Mouse (Mus musculus) MEL (cell line): ENCODE data around the gene Dcun1d1. TPM values are rescaled to one million over a fixed set of nuclear protein-coding genes. Genes with fewer than 3 reads are reported as not detected.

Experiments used
- DNase-seq: peaks from one replicate; pipeline ENCODE4 v3.0.0; 2011; ENCODE audit warnings: low read depth, low spot score
- H3K27ac ChIP-seq: 2 replicates; pipeline ENCODE4 v1.5.1; 2012; ENCODE audit warnings: low read depth, mild to moderate bottlenecking, control low read depth, low read length, moderate library complexity; ENCODE audit not compliant: control insufficient read depth
- H3K27me3 ChIP-seq, 2 experiments: fragments of 150-350 bp in 1 of 2; sonication (generic) in 1 of 2; 2 replicates each; pipeline ENCODE4 v1.6.1; 2012; ENCODE audit warnings: low read length in 2 of 2, mild to moderate bottlenecking in 2 of 2, improper control_type of control experiment in 1 of 2, moderate library complexity in 1 of 2; ENCODE audit not compliant: insufficient read depth in 2 of 2, control insufficient read depth in 1 of 2
- H3K36me3 ChIP-seq, 2 experiments: 2 replicates each; pipeline ENCODE4 v1.6.1; 2012 to 2014; ENCODE audit warnings: low read length in 2 of 2, improper control_type of control experiment in 1 of 2, inconsistent platforms in 1 of 2, mild to moderate bottlenecking in 1 of 2; ENCODE audit not compliant: insufficient read depth in 2 of 2, control insufficient read depth in 1 of 2
- H3K4me1 ChIP-seq, 2 experiments: fragments of 150-350 bp in 1 of 2; sonication (generic) in 1 of 2; 2 replicates each; pipeline ENCODE4 v1.6.1; 2012; ENCODE audit warnings: low read length in 2 of 2, improper control_type of control experiment in 1 of 2, mild to moderate bottlenecking in 1 of 2; ENCODE audit not compliant: insufficient read depth in 2 of 2, control insufficient read depth in 1 of 2
- H3K4me3 ChIP-seq, 2 experiments: fragments of 150-350 bp in 1 of 2; sonication (generic) in 1 of 2; 2 replicates each; pipeline ENCODE4 v1.5.1; 2012; ENCODE audit warnings: low read depth in 2 of 2, low read length in 2 of 2, mild to moderate bottlenecking in 2 of 2, moderate library complexity in 2 of 2, control low read depth in 1 of 2, improper control_type of control experiment in 1 of 2; ENCODE audit not compliant: control insufficient read depth in 1 of 2, insufficient read depth in 1 of 2
- H3K79me2 ChIP-seq: 2 replicates; pipeline ENCODE4 v1.6.1; 2012; ENCODE audit warnings: mild to moderate bottlenecking, low read length, moderate library complexity; ENCODE audit not compliant: control insufficient read depth, poor library complexity, insufficient read depth
- H3K9ac ChIP-seq: 2 replicates; pipeline ENCODE4 v1.6.1; 2012; ENCODE audit warnings: low read depth, mild to moderate bottlenecking, control low read depth, low read length, moderate library complexity; ENCODE audit not compliant: control insufficient read depth, poor library complexity, severe bottlenecking
- H3K9me3 ChIP-seq: fragments of 150-350 bp; sonication (generic); replicated peaks from 2 replicates; pipeline ENCODE4 v1.6.1; 2012; ENCODE audit warnings: mild to moderate bottlenecking, low read length, improper control_type of control experiment, moderate library complexity; ENCODE audit not compliant: insufficient read depth
- BHLHE40 ChIP-seq: IDR thresholded peaks from 2 replicates; pipeline ENCODE4 v1.6.1; 2012; ENCODE audit warnings: low read depth, mild to moderate bottlenecking, inconsistent platforms, low read length, improper control_type of control experiment, borderline replicate concordance
- CHD2 ChIP-seq: IDR thresholded peaks from 2 replicates; pipeline ENCODE4 v1.6.1; 2011; ENCODE audit warnings: low read length, improper control_type of control experiment
- ELF1 ChIP-seq: IDR thresholded peaks from 2 replicates; pipeline ENCODE4 v1.6.1; 2014; ENCODE audit warnings: low read depth, mild to moderate bottlenecking, inconsistent platforms, low read length, improper control_type of control experiment, moderate library complexity
- EP300 ChIP-seq, 2 experiments: IDR thresholded peaks; 2 replicates each; pipeline ENCODE4 v1.6.1; 2011; ENCODE audit warnings: improper control_type of control experiment in 2 of 2, low read length in 2 of 2, low read depth in 1 of 2, mild to moderate bottlenecking in 1 of 2
- ETS1 ChIP-seq: IDR thresholded peaks from 2 replicates; pipeline ENCODE4 v1.6.1; 2012; ENCODE audit warnings: low read depth, mild to moderate bottlenecking, inconsistent platforms, low read length, improper control_type of control experiment, moderate library complexity
- GATA1 ChIP-seq: IDR thresholded peaks from 2 replicates; pipeline ENCODE4 v1.6.1; 2011; ENCODE audit warnings: low read depth, low read length, improper control_type of control experiment
- KAT2A ChIP-seq: conservative IDR thresholded peaks from 2 replicates; pipeline ENCODE4 v1.6.1; 2012; ENCODE audit warnings: low read depth, low read length, improper control_type of control experiment, inconsistent platforms
- MAFK ChIP-seq: IDR thresholded peaks from 2 replicates; pipeline ENCODE4 v1.6.1; 2011; ENCODE audit warnings: low read depth, mild to moderate bottlenecking, low read length, improper control_type of control experiment, borderline replicate concordance
- MAX ChIP-seq: IDR thresholded peaks from 2 replicates; pipeline ENCODE4 v1.6.1; 2011; ENCODE audit warnings: low read length, improper control_type of control experiment
- MAZ ChIP-seq: IDR thresholded peaks from 2 replicates; pipeline ENCODE4 v1.6.1; 2012; ENCODE audit warnings: low read depth, mild to moderate bottlenecking, inconsistent platforms, low read length, improper control_type of control experiment
- MEF2A ChIP-seq: IDR thresholded peaks from 2 replicates; pipeline ENCODE4 v1.6.1; 2014; ENCODE audit warnings: low read depth, mild to moderate bottlenecking, inconsistent platforms, low read length, improper control_type of control experiment; ENCODE audit not compliant: poor library complexity, insufficient replicate concordance, severe bottlenecking; ENCODE audit errors: extremely low read depth
- MXI1 ChIP-seq: IDR thresholded peaks from 2 replicates; pipeline ENCODE4 v1.6.1; 2011; ENCODE audit warnings: mild to moderate bottlenecking, low read depth, low read length, improper control_type of control experiment
- MYB ChIP-seq: IDR thresholded peaks from 2 replicates; pipeline ENCODE4 v1.6.1; 2011; ENCODE audit warnings: mild to moderate bottlenecking, low read depth, low read length, improper control_type of control experiment
- MYC ChIP-seq: IDR thresholded peaks from 2 replicates; pipeline ENCODE4 v1.6.1; 2011; ENCODE audit warnings: low read depth, mild to moderate bottlenecking, low read length, improper control_type of control experiment, moderate library complexity
- NELFE ChIP-seq: IDR thresholded peaks from 2 replicates; pipeline ENCODE4 v1.6.1; 2011; ENCODE audit warnings: low read depth, low read length, improper control_type of control experiment
- NRF1 ChIP-seq: IDR thresholded peaks from 2 replicates; pipeline ENCODE4 v1.6.1; 2014; ENCODE audit warnings: low read depth, mild to moderate bottlenecking, inconsistent platforms, low read length, improper control_type of control experiment, moderate library complexity; ENCODE audit not compliant: poor library complexity, insufficient read depth, severe bottlenecking
- POLR2AphosphoS5 ChIP-seq: IDR thresholded peaks from 2 replicates; pipeline ENCODE4 v1.6.1; 2012; ENCODE audit warnings: low read depth, borderline replicate concordance, mild to moderate bottlenecking, inconsistent platforms, low read length, moderate library complexity, mixed read lengths
- RAD21 ChIP-seq: IDR thresholded peaks from 2 replicates; pipeline ENCODE4 v1.6.1; 2011; ENCODE audit warnings: mild to moderate bottlenecking, low read depth, low read length, improper control_type of control experiment
- RCOR1 ChIP-seq: IDR thresholded peaks from 2 replicates; pipeline ENCODE4 v1.6.1; 2012; ENCODE audit warnings: low read depth, mild to moderate bottlenecking, inconsistent platforms, low read length, improper control_type of control experiment
- SMC3 ChIP-seq: IDR thresholded peaks from 2 replicates; pipeline ENCODE4 v1.6.1; 2011; ENCODE audit warnings: low read depth, low read length, improper control_type of control experiment
- UBTF ChIP-seq: IDR thresholded peaks from 2 replicates; pipeline ENCODE4 v1.6.1; 2012; ENCODE audit warnings: low read depth, mild to moderate bottlenecking, inconsistent platforms, low read length, improper control_type of control experiment, moderate library complexity, borderline replicate concordance; ENCODE audit not compliant: insufficient read depth
- USF2 ChIP-seq, 2 experiments: IDR thresholded peaks; 2 replicates each; pipeline ENCODE4 v1.6.1; 2011 to 2012; ENCODE audit warnings: improper control_type of control experiment in 2 of 2, low read length in 2 of 2, borderline replicate concordance in 1 of 2, inconsistent platforms in 1 of 2, low read depth in 1 of 2, mild to moderate bottlenecking in 1 of 2; ENCODE audit not compliant: insufficient read depth in 1 of 2
- ZC3H11A ChIP-seq: IDR thresholded peaks from 2 replicates; pipeline ENCODE4 v1.6.1; 2012; ENCODE audit warnings: low read depth, mild to moderate bottlenecking, inconsistent platforms, low read length, improper control_type of control experiment
- ZMIZ1 ChIP-seq: IDR thresholded peaks from 2 replicates; pipeline ENCODE4 v1.6.1; 2012; ENCODE audit warnings: low read depth, mild to moderate bottlenecking, inconsistent platforms, low read length, improper control_type of control experiment, moderate library complexity
- ZNF384 ChIP-seq: IDR thresholded peaks from 2 replicates; pipeline ENCODE4 v1.6.1; 2012; ENCODE audit warnings: low read depth, mild to moderate bottlenecking, inconsistent platforms, low read length, improper control_type of control experiment
- polyA plus RNA-seq, 2 experiments: library from polyadenylated mRNA; stranded (reverse) in 1 of 2; unstranded in 1 of 2; fragments of >175 nt in 1 of 2; fragments of >200 nt in 1 of 2; gene quantifications; 2 replicates each; pipeline versions ENCODE4 v1.2.1 to v1.2.4; 2012; ENCODE audit warnings: low replicate concordance in 2 of 2, low read depth in 1 of 2; ENCODE audit not compliant: insufficient read length in 2 of 2, insufficient read depth in 1 of 2, missing spikeins in 1 of 2
- total RNA-seq: library from RNA; depleted of rRNA; stranded (reverse); fragments of 300-350 nt; gene quantifications from 2 replicates; pipeline ENCODE4 v1.2.3, GENCODE M21; 2012

Dcun1d1 gene
- total and polyA plus RNA-seq, 3 experiments, result 20.8 to 35.1 (median 32.7) TPM

DNA sequence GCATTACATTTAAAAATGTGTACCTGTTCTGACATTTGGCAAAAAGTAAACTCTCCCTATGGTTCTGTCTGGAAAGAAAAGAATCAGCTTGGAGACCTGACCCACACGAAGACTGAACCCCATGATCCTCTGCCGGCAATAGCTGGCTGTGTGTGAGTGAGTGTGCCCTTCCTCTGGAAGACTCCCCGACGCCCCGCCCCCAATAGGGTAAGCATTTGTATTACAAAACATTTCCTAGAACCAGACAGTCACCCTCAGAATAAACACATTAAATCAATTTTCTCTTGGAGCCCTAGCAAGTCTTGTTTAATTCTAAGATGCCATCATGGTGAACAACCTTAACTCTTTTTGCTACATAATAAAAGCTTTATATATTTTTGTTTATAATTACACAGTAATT is 44.1 kb downstream of the Dcun1d1 start:
- Histone ChIP-seq H3K9ac (no peak overlapping the region), H3K4me3 (no peak overlapping the region), H3K27ac (no peak overlapping the region), H3K4me1 (no peaks in the 10 kb centered on the region), H3K36me3 (peaks cover 0 to 5% of the 10 kb centered on the region in 2 experiments; a peak in 2 of 4 replicates), H3K27me3 (no peaks in the 10 kb centered on the region), H3K79me2 (no peaks in the 10 kb centered on the region), H3K9me3 (no peaks in the 10 kb centered on the region)
- no peak for DNase-seq
- no peak for TF ChIP-seq MYC
- TF ChIP-seq GATA1, result no peak
- no peak for TF ChIP-seq ETS1
- TF ChIP-seq RCOR1, result no peak
- TF ChIP-seq CHD2, result no peak
- TF ChIP-seq MYB, result no peak
- TF ChIP-seq BHLHE40, result no peak
- TF ChIP-seq MEF2A, result no peak
- no peak for TF ChIP-seq NRF1
- no peak for TF ChIP-seq MAFK
- TF ChIP-seq SMC3, result no peak
- no peak for TF ChIP-seq ELF1
- no peak for TF ChIP-seq MAX

DNA sequence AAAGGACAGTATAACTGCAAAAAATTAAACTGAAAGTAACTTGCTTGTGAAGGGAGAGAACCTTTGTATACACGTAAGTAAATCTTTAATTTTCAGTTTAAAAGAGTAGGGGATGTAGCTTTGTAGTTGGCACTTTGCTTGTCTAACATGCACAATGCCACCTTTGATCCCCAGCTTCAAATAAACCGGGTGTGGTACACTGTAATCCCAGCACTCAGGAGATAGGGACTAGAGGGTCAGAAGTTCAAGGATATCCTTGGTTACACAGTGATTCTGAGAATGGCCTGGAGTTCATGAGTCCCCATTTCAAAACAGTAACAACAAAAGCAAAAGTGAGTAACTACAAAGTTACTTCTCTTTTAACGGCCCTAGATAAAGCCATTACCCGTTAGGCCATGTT is 46.1 kb downstream of the Dcun1d1 start:
- no peaks in the 10 kb centered on the region for H3K79me2 ChIP-seq
- no peaks in the 10 kb centered on the region for H3K4me1 ChIP-seq
- H3K9me3 ChIP-seq, result no peaks in the 10 kb centered on the region
- peaks cover 0 to 2% of the 10 kb centered on the region in 2 experiments; a peak in 1 of 4 replicates for H3K36me3 ChIP-seq
- H3K27ac ChIP-seq, result no peak overlapping the region
- no peak overlapping the region for H3K4me3 ChIP-seq
- no peak overlapping the region for H3K9ac ChIP-seq
- H3K27me3 ChIP-seq, result no peaks in the 10 kb centered on the region
- TF ChIP-seq BHLHE40, result no peak
- no peak for TF ChIP-seq ETS1
- TF ChIP-seq ZC3H11A, result no peak
- no peak for TF ChIP-seq ZNF384
- TF ChIP-seq NELFE, result no peak
- TF ChIP-seq MYC, result no peak
- no peak for TF ChIP-seq ZMIZ1
- no peak for TF ChIP-seq KAT2A
- no peak for TF ChIP-seq USF2 (IDR thresholded peaks at IDR 0.05; ENCODE audit: borderline replicate concordance in 1 of 2, insufficient read depth in 1 of 2, low read depth in 1 of 2, low read length in 2 of 2)
- TF ChIP-seq MXI1, result no peak
- TF ChIP-seq ELF1, result no peak
- TF ChIP-seq RAD21, result no peak
- no peak for TF ChIP-seq EP300 (IDR thresholded peaks at IDR 0.05; ENCODE audit: low read depth in 1 of 2, low read length in 2 of 2)
- TF ChIP-seq UBTF, result no peak
- TF ChIP-seq RCOR1, result no peak
- TF ChIP-seq POLR2AphosphoS5, result no peak
- TF ChIP-seq MAZ, result no peak
- no peak for TF ChIP-seq MAFK
- DNase-seq, result no peak
